In genomic region chr11:75647681-75648211, GRCm38 (mm10) we compare ENCODE assay signal across 9 mouse cellular contexts. TPM values are rescaled to one million over a fixed set of nuclear protein-coding genes. Genes with fewer than 3 reads are reported as not detected.
DNase-seq lines count a peak whose midpoint lies in the region; ATAC-seq and TF ChIP-seq lines count a peak whose summit lies in the region.
"Had no signal": no experiment of that assay in that cellular context is flagged by ENCODE, and none has a peak within 500 bp of the region (broad histone marks: within the 10 kb centered on the region; RNA-seq: fewer than 3 reads in every experiment).

No protein-coding gene starts in this region.

- no peaks in the 10 kb centered on the region for H3K9me3 ChIP-seq in kidney, embryonic 16.5 days (ENCODE audit: low read length)
- H3K9me3 ChIP-seq in heart, embryonic 13.5 days = no peaks in the 10 kb centered on the region
- H3K9me3 ChIP-seq in midbrain, embryonic 15.5 days = no peaks in the 10 kb centered on the region

- no peak for TF ChIP-seq CTCF in kidney, adult 2 months (conservative IDR thresholded peaks at IDR 0.05; ENCODE audit: insufficient read depth, insufficient read length, low read depth, low read length)

- no peaks in the 10 kb centered on the region for H3K27me3 ChIP-seq in kidney, adult 2 months (replicated peaks; ENCODE audit: control insufficient read depth, insufficient read depth, low read length)
- H3K27me3 ChIP-seq in kidney, embryonic 16.5 days (ENCODE audit: insufficient read depth, low read length) = no peaks in the 10 kb centered on the region
- H3K27me3 ChIP-seq in heart, embryonic 13.5 days (replicated peaks) = no peaks in the 10 kb centered on the region
- peaks cover 6% of the 10 kb centered on the region for H3K27me3 ChIP-seq in midbrain, embryonic 15.5 days (replicated peaks)

- 49% methylated on average over 6 of the region's 6 CpGs for WGBS in kidney, adult 2 months
- WGBS in kidney, embryonic 16.5 days = 70% methylated on average over 6 of the region's 6 CpGs
- WGBS in heart, embryonic 13.5 days = 56% methylated on average over 6 of the region's 6 CpGs
- WGBS in midbrain, embryonic 15.5 days = 62% methylated on average over 6 of the region's 6 CpGs

- no peak for TF ChIP-seq POLR2A in kidney, adult 2 months (IDR thresholded peaks at IDR 0.05; ENCODE audit: low read depth, low read length)

- no peak for ATAC-seq in kidney, embryonic 16.5 days (ENCODE audit: low FRiP score, low TSS enrichment)
- ATAC-seq in heart, embryonic 13.5 days (ENCODE audit: extremely low read depth, insufficient number of reproducible peaks, low FRiP score, low TSS enrichment) = no peak
- ATAC-seq in midbrain, embryonic 15.5 days (replicated peaks) = peak; percentile 34

- DNase-seq in kidney, adult 2 months = peak; percentile 50
- DNase-seq in Muller cell, postnatal 12 days (ENCODE audit: inconsistent ontology term) = peak; percentile 88
- peak; percentile 69 for DNase-seq in cerebellum, adult 9-11 months
- DNase-seq in kidney, adult 8-10 months = no peak
- DNase-seq in embryo, embryonic 10 days (ENCODE audit: low spot score) = no peak

- peaks cover 13% of the 10 kb centered on the region for H3K4me1 ChIP-seq in kidney, adult 2 months (ENCODE audit: control insufficient read depth, insufficient read depth, low read length)
- H3K4me1 ChIP-seq in kidney, embryonic 16.5 days (ENCODE audit: insufficient read depth, low read length) = peaks cover 30% of the 10 kb centered on the region
- H3K4me1 ChIP-seq in heart, embryonic 13.5 days = peaks cover 47% of the 10 kb centered on the region
- H3K4me1 ChIP-seq in midbrain, embryonic 15.5 days = peaks cover 18% of the 10 kb centered on the region

- no peak overlapping the region for H3K4me3 ChIP-seq in kidney, adult 2 months (ENCODE audit: insufficient read depth, low read depth, low read length)
- H3K4me3 ChIP-seq in kidney, embryonic 16.5 days (ENCODE audit: low read length) = no peak overlapping the region
- H3K4me3 ChIP-seq in heart, embryonic 13.5 days = no peak overlapping the region
- H3K4me3 ChIP-seq in midbrain, embryonic 15.5 days = no peak overlapping the region
- H3K4me3 ChIP-seq: erythroblast, embryonic 14.5 days had no signal

- H3K4me2 ChIP-seq in kidney, embryonic 16.5 days (replicated peaks; ENCODE audit: low read depth, low read length) = no peak overlapping the region
- H3K4me2 ChIP-seq in heart, embryonic 13.5 days = no peak overlapping the region
- H3K4me2 ChIP-seq in midbrain, embryonic 15.5 days = no peak overlapping the region

- no peaks in the 10 kb centered on the region for H3K36me3 ChIP-seq in kidney, adult 2 months (ENCODE audit: control insufficient read depth, insufficient read depth, low read length)
- no peaks in the 10 kb centered on the region for H3K36me3 ChIP-seq in kidney, embryonic 16.5 days (ENCODE audit: insufficient read depth, low read length)
- H3K36me3 ChIP-seq in heart, embryonic 13.5 days = peaks cover 7% of the 10 kb centered on the region; the same call in 1 of the 2 replicates
- H3K36me3 ChIP-seq in midbrain, embryonic 15.5 days (replicated peaks) = no peaks in the 10 kb centered on the region

- peak overlapping the region; percentile 5; the same call in 1 of the 2 replicates for H3K27ac ChIP-seq in kidney, adult 2 months (ENCODE audit: insufficient read depth, low read depth, low read length)
- H3K27ac ChIP-seq in kidney, embryonic 16.5 days (ENCODE audit: low read length) = no peak overlapping the region
- H3K27ac ChIP-seq in heart, embryonic 13.5 days (replicated peaks) = peak overlapping the region; percentile 93
- H3K27ac ChIP-seq in midbrain, embryonic 15.5 days = no peak overlapping the region

- no peak overlapping the region for H3K9ac ChIP-seq in kidney, embryonic 16.5 days (replicated peaks; ENCODE audit: low read length)
- peak overlapping the region; percentile 6 for H3K9ac ChIP-seq in heart, embryonic 13.5 days
- no peak overlapping the region for H3K9ac ChIP-seq in midbrain, embryonic 15.5 days

RNA-seq across cellular contexts. Expression of gene Myo1c, which starts 2.6 kb away (rescaled TPM):
- 88.9 and 99.7 TPM in 2 replicates for polyA plus RNA-seq in kidney, adult 2 months (2012; rRNA removed)
- 83.0 and 85.9 TPM in 2 replicates for polyA plus RNA-seq in kidney, embryonic 16.5 days (2015; fragmentation: Nextera tagmentation; extraction: Ambion mirVana)
- 58.4 and 58.7 TPM in 2 replicates for polyA plus RNA-seq in heart, embryonic 13.5 days (2015; fragmentation: Nextera tagmentation; extraction: Ambion mirVana)
- polyA plus RNA-seq in midbrain, embryonic 15.5 days (2015; fragmentation: Nextera tagmentation; extraction: Ambion mirVana) = 9.4 and 9.8 TPM in 2 replicates

RNA-seq across cellular contexts. Expression of gene Inpp5k, which starts 17.0 kb away (rescaled TPM):
- polyA plus RNA-seq in kidney, adult 2 months (2012; rRNA removed) = 69.1 and 71.5 TPM in 2 replicates
- polyA plus RNA-seq in kidney, embryonic 16.5 days (2015; fragmentation: Nextera tagmentation; extraction: Ambion mirVana) = 33.2 and 34.2 TPM in 2 replicates
- polyA plus RNA-seq in heart, embryonic 13.5 days (2015; fragmentation: Nextera tagmentation; extraction: Ambion mirVana) = 18.9 and 20.9 TPM in 2 replicates
- polyA plus RNA-seq in midbrain, embryonic 15.5 days (2015; fragmentation: Nextera tagmentation; extraction: Ambion mirVana) = 45.1 and 47.0 TPM in 2 replicates

RNA-seq across cellular contexts. Expression of gene Crk, which starts 31.3 kb away (rescaled TPM):
- 48.4 and 62.4 TPM in 2 replicates for polyA plus RNA-seq in kidney, adult 2 months (2012; rRNA removed)
- 133 and 136 TPM in 2 replicates for polyA plus RNA-seq in kidney, embryonic 16.5 days (2015; fragmentation: Nextera tagmentation; extraction: Ambion mirVana)
- polyA plus RNA-seq in heart, embryonic 13.5 days (2015; fragmentation: Nextera tagmentation; extraction: Ambion mirVana) = 84.8 and 93.1 TPM in 2 replicates
- 117 and 118 TPM in 2 replicates for polyA plus RNA-seq in midbrain, embryonic 15.5 days (2015; fragmentation: Nextera tagmentation; extraction: Ambion mirVana)

RNA-seq across cellular contexts. Expression of gene Pitpna, which starts 59.8 kb away (rescaled TPM):
- 43.8 and 60.3 TPM in 2 replicates for polyA plus RNA-seq in kidney, adult 2 months (2012; rRNA removed)
- polyA plus RNA-seq in kidney, embryonic 16.5 days (2015; fragmentation: Nextera tagmentation; extraction: Ambion mirVana) = 70.4 and 72.1 TPM in 2 replicates
- 54.4 and 56.7 TPM in 2 replicates for polyA plus RNA-seq in heart, embryonic 13.5 days (2015; fragmentation: Nextera tagmentation; extraction: Ambion mirVana)
- polyA plus RNA-seq in midbrain, embryonic 15.5 days (2015; fragmentation: Nextera tagmentation; extraction: Ambion mirVana) = 103 and 116 TPM in 2 replicates

Comparison
In these comparisons a context has a peak if more than half of its experiments do, and no peak if none do; other contexts are left out.
1. DNase-seq: peak in kidney, adult 2 months (single experiment), Muller cell, postnatal 12 days (single experiment) and cerebellum, adult 9-11 months (single experiment); none in kidney, adult 8-10 months (0 of 2) and embryo, embryonic 10 days (single experiment).
2. H3K27ac ChIP-seq: peak in kidney, adult 2 months (single experiment) and heart, embryonic 13.5 days (single experiment); none in kidney, embryonic 16.5 days (single experiment) and midbrain, embryonic 15.5 days (single experiment).